Mouse (Mus musculus): ENCODE data around the gene Ppp1r27. TPM values are rescaled to one million over a fixed set of nuclear protein-coding genes. Genes with fewer than 3 reads are reported as not detected.

The Ppp1r27 gene
- total and polyA plus RNA-seq, 3 experiments, result 0.34 to 0.96 TPM; not detected in 1

- H3K4me1 ChIP-seq (ENCODE audit: control insufficient read depth, insufficient read depth, low read length), result peaks cover 7% of the 10 kb centered on the region; the same call in 1 of the 2 replicates
- no peak overlapping the region for H3K4me3 ChIP-seq
- TF ChIP-seq EP300 (IDR thresholded peaks at IDR 0.05; ENCODE audit: insufficient read depth, low read depth, low read length), result 0 out of 2 replicates have a peak, but pooled peaks have one; percentile 36
- no peak for TF ChIP-seq CTCF (IDR thresholded peaks at IDR 0.05)
- peak in 1 of 2 experiments; percentile 67 for DNase-seq
- H3K36me3 ChIP-seq (ENCODE audit: control insufficient read depth, insufficient read depth, low read length), result no peaks in the 10 kb centered on the region
- peak overlapping the region; percentile 67 for H3K27ac ChIP-seq
- no peaks in the 10 kb centered on the region for H3K79me2 ChIP-seq (replicated peaks; ENCODE audit: control insufficient read depth, insufficient read depth, low read length)
- WGBS, result 24% methylated on average over 7 of the region's 7 CpGs
- H3K9ac ChIP-seq (ENCODE audit: low read depth, low read length), result no peak overlapping the region
- intact Hi-C loops (cut with DNase I), result no loop called here
- H3K27me3 ChIP-seq (ENCODE audit: control insufficient read depth, insufficient read depth, low read length), result no peaks in the 10 kb centered on the region
Measured at GRCm38 (mm10) chr11:120554834-120555233, 3.9 kb upstream of the Ppp1r27 start.

GRCm38 (mm10) chr11:120552736-120553135 is 1.8 kb upstream of the Ppp1r27 start:
- Histone ChIP-seq H3K9ac (ENCODE audit: low read depth, low read length) (no peak overlapping the region), H3K27ac (no peak overlapping the region), H3K79me2 (replicated peaks; ENCODE audit: control insufficient read depth, insufficient read depth, low read length) (no peaks in the 10 kb centered on the region), H3K27me3 (ENCODE audit: control insufficient read depth, insufficient read depth, low read length) (no peaks in the 10 kb centered on the region), H3K4me3 (no peak overlapping the region), H3K4me1 (ENCODE audit: control insufficient read depth, insufficient read depth, low read length) (peaks cover 14% of the 10 kb centered on the region), H3K36me3 (ENCODE audit: control insufficient read depth, insufficient read depth, low read length) (no peaks in the 10 kb centered on the region)
- TF ChIP-seq POLR2A (IDR thresholded peaks at IDR 0.05; ENCODE audit: insufficient read depth, low read depth, low read length), result no peak
- TF ChIP-seq CTCF (IDR thresholded peaks at IDR 0.05), result no peak
- TF ChIP-seq EP300 (IDR thresholded peaks at IDR 0.05; ENCODE audit: insufficient read depth, low read depth, low read length), result no peak
- intact Hi-C loops (cut with DNase I), result no loop called here
- 50% methylated on average over 5 of the region's 5 CpGs for WGBS
- no peak for DNase-seq

GRCm38 (mm10) chr11:120549986-120550809 is 734 bp downstream of the Ppp1r27 start:
- Histone ChIP-seq H3K27ac (peak overlapping the region; percentile 93), H3K79me2 (replicated peaks; ENCODE audit: control insufficient read depth, insufficient read depth, low read length) (no peaks in the 10 kb centered on the region), H3K9ac (ENCODE audit: low read depth, low read length) (peak overlapping the region; percentile 79), H3K36me3 (ENCODE audit: control insufficient read depth, insufficient read depth, low read length) (no peaks in the 10 kb centered on the region), H3K27me3 (ENCODE audit: control insufficient read depth, insufficient read depth, low read length) (no peaks in the 10 kb centered on the region), H3K4me1 (ENCODE audit: control insufficient read depth, insufficient read depth, low read length) (peaks cover 10% of the 10 kb centered on the region), H3K4me3 (peak overlapping the region; percentile 96)
- intact Hi-C loops (cut with DNase I), result loop anchor here (2.0 to 5.0 kb wide), 3 partner anchors 21 to 32 kb away; partner anchors contain the start of gene Arhgdia
- 73% methylated on average over 11 of the region's 11 CpGs for WGBS
- DNase-seq, result no peak
- TF ChIP-seq POLR2A (IDR thresholded peaks at IDR 0.05; ENCODE audit: insufficient read depth, low read depth, low read length) (no peak), CTCF (IDR thresholded peaks at IDR 0.05) (no peak), EP300 (IDR thresholded peaks at IDR 0.05; ENCODE audit: insufficient read depth, low read depth, low read length) (no peak)

GRCm38 (mm10) chr11:120549168-120549945 is 1.6 kb downstream of the Ppp1r27 start, which contains the start of gene Mcrip1:
Gene Mcrip1, minus strand, starts transcription at chr11:120549727.
- Histone ChIP-seq H3K79me2 (replicated peaks; ENCODE audit: control insufficient read depth, insufficient read depth, low read length) (no peaks in the 10 kb centered on the region), H3K27me3 (ENCODE audit: control insufficient read depth, insufficient read depth, low read length) (no peaks in the 10 kb centered on the region), H3K4me1 (ENCODE audit: control insufficient read depth, insufficient read depth, low read length) (peaks cover 8% of the 10 kb centered on the region), H3K9ac (ENCODE audit: low read depth, low read length) (peak within 1 kb of the TSS; percentile 95), H3K36me3 (ENCODE audit: control insufficient read depth, insufficient read depth, low read length) (no peaks in the 10 kb centered on the region), H3K4me3 (peak within 1 kb of the TSS; percentile 96), H3K27ac (peak within 1 kb of the TSS; percentile 93)
- TF ChIP-seq CTCF (IDR thresholded peaks at IDR 0.05) (no peak), POLR2A (IDR thresholded peaks at IDR 0.05; ENCODE audit: insufficient read depth, low read depth, low read length) (peak; percentile 77), EP300 (IDR thresholded peaks at IDR 0.05; ENCODE audit: insufficient read depth, low read depth, low read length) (no peak)
- under 1% methylated on average over 82 of the region's 87 CpGs for WGBS
- DNase-seq, result peak; percentile 96 to 97
- intact Hi-C loops (cut with DNase I), result loop anchor here (2.0 to 5.0 kb wide), 3 partner anchors 21 to 33 kb away; partner anchors contain the start of gene Arhgdia

GRCm38 (mm10) chr11:120548786-120549167 is 2.2 kb downstream of the Ppp1r27 start:
- peak overlapping the region; percentile 93 for H3K27ac ChIP-seq
- WGBS, result 2% methylated on average over 7 of the region's 7 CpGs
- H3K4me1 ChIP-seq (ENCODE audit: control insufficient read depth, insufficient read depth, low read length), result peaks cover 8% of the 10 kb centered on the region
- H3K36me3 ChIP-seq (ENCODE audit: control insufficient read depth, insufficient read depth, low read length), result no peaks in the 10 kb centered on the region
- no peaks in the 10 kb centered on the region for H3K79me2 ChIP-seq (replicated peaks; ENCODE audit: control insufficient read depth, insufficient read depth, low read length)
- peak overlapping the region; percentile 96 for H3K4me3 ChIP-seq
- H3K27me3 ChIP-seq (ENCODE audit: control insufficient read depth, insufficient read depth, low read length), result no peaks in the 10 kb centered on the region
- DNase-seq, result no peak
- TF ChIP-seq CTCF (IDR thresholded peaks at IDR 0.05) (no peak), POLR2A (IDR thresholded peaks at IDR 0.05; ENCODE audit: insufficient read depth, low read depth, low read length) (no peak), EP300 (IDR thresholded peaks at IDR 0.05; ENCODE audit: insufficient read depth, low read depth, low read length) (no peak)
- intact Hi-C loops (cut with DNase I), result loop anchor here (2.0 to 5.0 kb wide), 3 partner anchors 22 to 34 kb away; partner anchors contain the start of gene Arhgdia
- peak overlapping the region; percentile 95 for H3K9ac ChIP-seq (ENCODE audit: low read depth, low read length)

Data from heart, adult 2 months (tissue).